Mouse (Mus musculus): ENCODE measurements around the gene Cacna1d. TPM values are rescaled to one million over a fixed set of nuclear protein-coding genes. Genes with fewer than 3 reads are reported as not detected.

Cacna1d gene
- total RNA-seq, 2 experiments from 2014 or later: 2.1 TPM; not detected in 1

DNA sequence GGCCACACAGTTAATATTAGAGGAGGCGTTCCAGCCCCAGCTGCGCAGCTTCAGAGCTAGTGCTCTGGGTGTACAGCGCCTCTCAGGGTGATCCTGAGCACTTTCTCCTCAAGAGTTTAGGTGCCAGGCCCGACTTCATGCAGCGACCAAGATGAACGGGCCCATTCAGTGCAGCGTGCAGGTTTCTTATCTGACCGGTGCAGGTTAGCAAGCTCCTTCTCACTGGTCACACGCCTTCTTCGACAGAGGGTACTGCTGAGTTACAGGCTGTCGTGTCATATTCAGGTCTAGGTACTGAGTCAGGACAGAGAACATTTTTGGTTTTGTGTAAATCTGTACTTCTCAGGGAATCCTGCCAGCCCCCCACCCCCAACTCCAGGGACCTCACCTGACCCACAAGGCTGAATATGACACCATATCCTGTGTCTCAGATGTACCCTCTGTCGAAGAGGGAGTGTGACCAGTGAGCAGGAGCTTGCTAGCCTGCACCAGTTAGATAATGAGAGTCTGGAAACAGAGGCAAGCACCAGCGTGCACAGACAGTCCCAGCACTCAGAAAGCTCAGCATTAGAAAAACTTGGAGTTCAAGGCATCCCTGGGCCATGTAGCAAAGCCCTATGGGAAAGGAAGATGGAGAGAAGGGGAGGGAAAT, 249.0 kb downstream of the Cacna1d start:
- ATAC-seq (replicated peaks; ENCODE audit: low FRiP score, poor library complexity, severe bottlenecking): peak; percentile 91

DNA sequence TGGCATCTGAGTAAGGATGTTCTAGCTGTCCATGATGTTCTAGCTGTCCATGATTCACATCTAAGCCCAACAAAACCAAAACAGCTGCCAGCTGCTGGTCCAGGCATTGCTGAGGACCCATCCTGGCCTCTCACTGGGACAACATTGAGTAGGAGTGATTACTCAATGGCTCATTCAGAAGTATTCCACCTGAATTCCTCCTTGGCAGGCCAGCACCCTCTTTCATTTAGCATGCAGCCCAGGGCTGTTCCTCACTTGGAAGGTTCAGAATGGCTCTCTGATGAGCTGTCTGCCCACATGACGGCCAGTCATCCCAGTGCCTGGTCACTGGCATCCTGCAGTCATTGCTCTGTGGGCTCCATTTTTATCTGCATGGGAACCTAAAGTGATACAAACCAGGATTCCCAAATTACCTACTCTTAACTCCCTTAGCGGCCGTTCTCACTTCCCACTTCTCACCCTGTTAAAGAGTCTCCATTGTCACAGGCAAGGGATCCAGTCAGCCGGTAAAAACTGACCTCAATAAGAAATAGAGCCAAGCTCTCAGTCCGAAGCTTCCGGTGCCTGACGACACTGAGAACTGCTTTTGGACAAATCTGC, 250.2 kb downstream of the Cacna1d start:
- ATAC-seq (replicated peaks; ENCODE audit: low FRiP score, poor library complexity, severe bottlenecking): no peak

DNA sequence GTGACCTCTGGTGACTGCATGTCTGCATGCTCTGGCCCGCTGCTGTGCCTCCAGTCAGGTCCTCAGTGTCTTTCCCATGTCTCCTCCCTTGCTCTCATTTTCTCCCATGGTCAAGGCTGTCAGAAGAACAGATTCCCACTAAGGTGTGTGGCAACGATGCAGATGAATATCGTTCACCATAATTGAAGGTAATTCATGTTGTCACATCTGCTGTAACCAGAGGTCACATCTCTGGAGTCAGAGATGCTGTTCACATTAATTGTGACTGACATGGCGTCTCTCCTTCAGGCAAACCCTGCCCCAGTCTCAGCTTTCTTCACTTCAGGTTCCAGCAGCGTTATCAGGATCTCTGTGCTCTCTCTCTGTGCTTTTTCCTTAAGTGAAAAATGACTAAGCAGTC, 252.4 kb downstream of the Cacna1d start:
- ATAC-seq (replicated peaks; ENCODE audit: low FRiP score, poor library complexity, severe bottlenecking): no peak

DNA sequence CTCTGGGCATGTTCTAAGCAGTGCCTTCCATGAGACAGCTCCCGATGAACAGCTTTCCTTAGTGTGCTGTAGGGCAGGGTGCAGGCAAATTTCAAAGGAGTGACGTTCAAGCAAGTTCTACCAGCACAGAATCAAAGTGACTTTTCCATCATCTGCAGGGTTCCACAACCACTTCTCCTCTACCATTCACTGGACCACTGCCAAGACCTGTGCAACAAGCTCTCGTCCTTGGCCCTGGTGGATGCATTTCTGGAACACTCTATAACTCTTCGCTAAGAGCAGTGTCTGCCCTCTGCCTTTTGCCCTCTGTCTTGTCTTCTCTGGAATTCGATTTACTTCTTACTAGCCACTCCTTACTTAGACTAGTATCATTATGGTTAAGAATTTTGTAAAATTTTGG, 266.1 kb downstream of the Cacna1d start:
- ATAC-seq (replicated peaks; ENCODE audit: low FRiP score, poor library complexity, severe bottlenecking): no peak

DNA sequence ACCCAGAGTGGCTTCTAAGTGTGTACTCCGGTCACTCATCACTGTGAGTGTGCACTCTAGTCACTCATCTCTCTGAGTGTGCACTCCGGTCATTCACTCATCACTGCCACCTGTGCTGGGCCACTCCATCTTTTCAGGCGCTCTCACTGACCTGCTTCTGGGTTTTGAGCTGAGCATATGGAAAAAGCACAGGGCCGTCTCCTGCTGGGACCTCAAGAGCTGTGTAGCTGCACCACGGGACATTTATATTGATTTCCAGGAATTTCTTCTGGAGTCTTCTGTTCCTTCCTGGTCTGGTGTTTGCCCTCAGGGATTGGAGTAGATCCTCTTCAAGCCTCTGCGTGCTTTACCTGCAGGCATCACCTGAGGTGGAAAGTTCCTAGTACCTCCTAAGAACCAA, 269.2 kb downstream of the Cacna1d start:
- no peak for ATAC-seq (replicated peaks; ENCODE audit: low FRiP score, poor library complexity, severe bottlenecking)

DNA sequence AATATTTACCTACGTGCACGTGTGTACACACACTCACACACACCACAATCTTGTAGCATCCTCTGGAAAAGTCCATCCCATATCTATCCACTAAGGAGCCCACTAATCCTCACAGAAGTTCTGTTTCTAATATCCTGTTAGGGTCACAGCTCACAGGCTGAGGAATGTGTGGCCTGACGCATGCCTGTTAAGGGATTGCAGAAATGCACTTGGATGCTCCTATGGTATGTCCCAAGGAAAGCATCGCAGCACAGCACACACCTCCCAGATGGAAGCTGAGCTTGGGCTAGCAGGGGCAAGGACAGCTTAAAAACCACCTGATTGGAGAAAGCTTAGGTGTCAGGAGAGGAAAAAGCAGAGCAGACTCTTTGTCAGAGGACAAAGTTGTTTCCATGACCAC, 271.4 kb downstream of the Cacna1d start:
- ATAC-seq (replicated peaks; ENCODE audit: low FRiP score, poor library complexity, severe bottlenecking): no peak

DNA sequence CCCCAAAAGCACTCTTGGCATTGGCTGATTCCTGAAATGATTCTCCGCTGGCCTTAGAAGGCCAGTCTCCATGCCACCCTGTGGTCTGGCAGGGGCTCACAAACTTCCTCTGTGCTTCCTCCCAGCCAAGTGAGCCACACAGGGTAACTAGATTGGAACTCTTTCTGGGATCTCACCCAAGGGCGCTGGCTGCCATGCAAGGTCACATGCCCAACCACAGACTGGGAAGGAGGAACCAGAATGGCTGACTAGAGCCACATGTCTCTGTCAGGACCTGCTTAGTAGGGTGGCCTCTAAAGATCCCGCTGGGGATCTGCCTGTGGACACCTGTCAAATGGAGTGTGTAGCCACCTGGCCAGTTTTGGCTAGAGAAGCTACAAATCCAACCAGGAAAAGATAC, 273.1 kb downstream of the Cacna1d start:
- ATAC-seq (replicated peaks; ENCODE audit: low FRiP score, poor library complexity, severe bottlenecking): no peak

DNA sequence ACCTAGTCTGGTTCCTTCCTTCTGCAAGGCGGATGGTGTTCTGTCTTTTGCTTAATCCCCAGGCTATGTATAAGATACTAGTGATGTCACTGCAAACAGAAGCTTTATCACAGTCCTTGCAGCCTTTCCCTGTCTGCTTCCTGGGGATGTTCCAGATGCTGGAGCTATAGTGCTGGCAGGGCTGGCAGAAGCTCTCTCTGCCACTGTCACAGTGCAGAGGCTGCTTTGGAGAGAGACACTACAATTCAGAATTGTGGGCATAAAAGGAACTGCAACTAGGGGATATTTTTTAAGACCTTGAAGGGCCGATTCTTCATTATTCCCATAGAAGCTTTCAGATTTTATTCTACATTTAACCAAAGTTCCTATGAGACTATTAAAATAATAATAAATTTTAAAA, 274.1 kb downstream of the Cacna1d start:
- no peak for ATAC-seq (replicated peaks; ENCODE audit: low FRiP score, poor library complexity, severe bottlenecking)

DNA sequence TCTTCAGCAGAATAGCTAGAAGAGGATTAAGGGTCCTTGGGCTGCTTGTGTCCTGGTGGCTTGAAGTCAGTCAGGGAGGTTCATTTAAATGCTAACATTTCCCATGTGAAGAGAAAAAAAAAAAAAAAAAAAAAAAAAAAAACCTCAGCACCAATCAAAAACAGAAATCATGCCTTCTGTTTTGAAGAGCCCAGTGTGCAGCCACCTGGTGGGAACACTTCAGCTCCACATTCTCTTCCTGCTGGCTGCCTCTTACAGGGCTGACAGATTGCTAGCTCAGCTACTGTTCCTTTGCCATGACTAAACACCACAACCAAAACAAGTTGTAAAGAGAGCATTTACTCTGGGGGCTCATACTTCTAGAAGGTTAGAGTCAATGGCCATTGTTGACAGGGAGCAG, 283.1 kb downstream of the Cacna1d start:
- no peak for ATAC-seq (replicated peaks; ENCODE audit: low FRiP score, poor library complexity, severe bottlenecking)

DNA sequence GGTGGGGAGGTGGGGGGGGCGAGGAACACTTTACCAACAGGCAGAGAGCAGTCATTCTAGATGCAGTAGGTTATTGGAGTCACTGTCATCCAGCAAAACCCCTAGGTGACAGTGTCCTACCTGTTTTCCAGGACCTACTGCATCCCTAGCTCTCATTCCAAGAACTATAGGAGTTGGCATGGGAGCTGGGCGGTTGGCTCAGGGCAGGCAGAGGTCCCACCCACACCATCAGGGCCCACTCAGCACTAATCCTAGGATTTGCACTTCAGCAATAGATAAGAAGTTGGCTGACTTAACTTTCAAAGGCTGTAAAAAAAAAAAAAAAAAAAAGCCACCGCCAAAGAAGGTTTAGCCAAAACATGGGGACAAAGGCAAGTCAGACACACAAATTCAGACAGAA, 285.4 kb downstream of the Cacna1d start:
- no peak for ATAC-seq (replicated peaks; ENCODE audit: low FRiP score, poor library complexity, severe bottlenecking)

DNA sequence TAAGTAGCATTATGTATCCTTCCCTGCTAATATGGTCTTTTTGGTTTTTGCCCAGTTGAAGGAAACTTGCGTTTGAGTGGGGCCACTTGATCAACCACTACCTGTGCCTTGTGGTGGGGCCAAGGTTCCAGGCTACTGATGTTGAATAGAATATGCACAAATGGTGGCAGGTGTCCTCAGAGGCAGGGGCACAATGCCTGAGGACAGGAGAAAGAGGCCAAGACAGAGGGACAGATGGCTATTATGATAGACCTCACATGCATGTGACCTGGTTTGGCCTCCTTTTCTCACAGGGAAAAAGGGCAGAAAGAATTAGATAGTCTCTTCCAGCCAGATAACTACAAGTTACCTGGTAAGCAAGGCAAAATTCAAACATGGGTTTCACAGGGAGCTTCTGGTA, 286.7 kb downstream of the Cacna1d start:
- no peak for ATAC-seq (replicated peaks; ENCODE audit: low FRiP score, poor library complexity, severe bottlenecking)

DNA sequence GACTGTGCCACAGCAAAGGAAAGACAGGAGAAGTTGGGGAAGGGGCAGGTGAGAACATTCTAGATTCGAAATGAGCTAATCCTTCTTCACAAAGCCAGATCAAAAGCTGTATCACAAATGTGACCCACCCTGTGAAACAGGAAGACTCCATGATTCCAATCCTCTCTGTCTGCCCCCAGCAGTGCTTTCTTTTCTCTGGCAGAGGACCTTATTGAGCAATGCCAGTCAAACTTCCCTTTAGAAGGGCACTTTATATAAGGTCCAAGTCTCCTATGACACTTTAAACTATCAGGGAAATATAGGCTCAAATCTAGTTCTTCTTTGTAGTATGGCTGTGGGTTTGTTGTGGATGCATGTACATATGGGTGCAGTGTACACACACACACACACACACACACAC, 290.9 kb downstream of the Cacna1d start:
- ATAC-seq (replicated peaks; ENCODE audit: low FRiP score, poor library complexity, severe bottlenecking): no peak

DNA sequence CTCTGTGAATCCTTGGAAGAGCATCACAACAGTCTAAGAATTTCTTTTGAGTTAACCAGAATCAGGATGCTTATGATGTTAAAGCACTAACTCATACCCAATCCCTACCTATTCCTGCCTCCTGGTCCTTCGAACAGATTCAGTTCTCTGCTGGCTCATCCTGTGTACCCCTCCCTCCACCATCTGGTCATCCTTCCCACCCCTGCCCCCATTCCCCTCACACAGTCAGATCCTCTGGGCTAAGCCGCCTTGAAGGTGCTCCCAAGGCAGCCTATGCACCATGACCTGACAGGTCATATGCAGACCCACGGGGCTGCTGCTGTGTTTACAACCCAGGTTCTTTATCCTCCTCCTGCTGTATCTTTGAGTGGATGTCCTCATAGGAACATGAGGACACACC, 292.4 kb downstream of the Cacna1d start:
- no peak for ATAC-seq (replicated peaks; ENCODE audit: low FRiP score, poor library complexity, severe bottlenecking)

DNA sequence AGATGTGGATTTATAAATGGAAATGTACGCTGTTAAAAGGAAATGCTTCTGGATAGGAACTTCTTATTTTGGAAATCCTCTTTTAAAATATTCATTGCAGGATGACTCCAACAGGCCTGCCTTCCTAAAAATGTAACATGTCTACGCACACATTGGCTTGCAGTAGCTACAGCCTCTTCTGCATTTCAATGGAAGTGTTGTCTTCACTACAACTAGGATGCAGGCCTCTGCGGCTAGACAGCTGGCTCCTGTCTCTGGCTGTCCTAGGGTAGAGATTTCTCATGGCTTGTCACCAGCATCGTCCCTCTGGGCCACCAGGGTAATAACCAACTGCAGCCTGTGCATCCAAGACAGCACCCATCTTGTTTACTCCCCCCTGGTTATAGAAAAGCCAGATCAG, 293.1 kb downstream of the Cacna1d start:
- ATAC-seq (replicated peaks; ENCODE audit: low FRiP score, poor library complexity, severe bottlenecking): no peak

DNA sequence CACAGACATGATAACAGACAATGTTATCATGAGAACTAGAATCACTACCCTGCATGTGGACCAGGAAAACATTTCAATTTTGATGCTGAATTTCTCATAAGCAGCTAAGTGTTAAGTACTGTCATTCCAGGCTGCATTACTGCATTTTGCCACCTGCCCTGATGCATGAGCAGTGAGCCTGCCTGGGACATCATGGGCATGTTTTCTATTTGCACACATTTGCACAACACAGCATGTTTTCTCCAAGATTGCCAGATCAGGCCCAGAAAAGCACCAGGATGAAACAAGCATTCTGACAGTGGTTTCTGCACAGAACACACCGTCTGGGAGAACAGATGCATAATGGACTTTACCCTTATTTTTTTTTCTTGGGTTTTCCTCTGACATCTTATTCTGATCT, 294.3 kb downstream of the Cacna1d start:
- no peak for ATAC-seq (replicated peaks; ENCODE audit: low FRiP score, poor library complexity, severe bottlenecking)

DNA sequence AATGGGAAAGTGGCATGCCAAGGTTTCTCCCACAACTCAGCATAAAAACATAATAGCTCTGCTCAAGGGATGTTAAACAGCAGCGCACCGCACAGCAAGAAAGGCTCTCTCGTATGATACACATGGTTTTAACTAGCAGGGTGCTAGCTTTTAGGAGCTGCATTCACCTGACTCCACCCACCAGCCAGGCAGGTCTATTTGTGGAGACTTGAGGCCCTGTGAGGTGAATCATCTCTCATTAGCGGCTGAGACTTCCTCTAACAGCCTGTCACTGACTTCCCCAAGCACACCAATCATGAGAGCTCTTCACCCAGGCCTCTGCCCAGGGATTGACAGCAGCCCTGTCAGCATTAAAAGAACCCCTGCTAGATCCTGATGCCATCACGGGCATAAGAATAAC, 295.0 kb downstream of the Cacna1d start:
- no peak for ATAC-seq (replicated peaks; ENCODE audit: low FRiP score, poor library complexity, severe bottlenecking)

DNA sequence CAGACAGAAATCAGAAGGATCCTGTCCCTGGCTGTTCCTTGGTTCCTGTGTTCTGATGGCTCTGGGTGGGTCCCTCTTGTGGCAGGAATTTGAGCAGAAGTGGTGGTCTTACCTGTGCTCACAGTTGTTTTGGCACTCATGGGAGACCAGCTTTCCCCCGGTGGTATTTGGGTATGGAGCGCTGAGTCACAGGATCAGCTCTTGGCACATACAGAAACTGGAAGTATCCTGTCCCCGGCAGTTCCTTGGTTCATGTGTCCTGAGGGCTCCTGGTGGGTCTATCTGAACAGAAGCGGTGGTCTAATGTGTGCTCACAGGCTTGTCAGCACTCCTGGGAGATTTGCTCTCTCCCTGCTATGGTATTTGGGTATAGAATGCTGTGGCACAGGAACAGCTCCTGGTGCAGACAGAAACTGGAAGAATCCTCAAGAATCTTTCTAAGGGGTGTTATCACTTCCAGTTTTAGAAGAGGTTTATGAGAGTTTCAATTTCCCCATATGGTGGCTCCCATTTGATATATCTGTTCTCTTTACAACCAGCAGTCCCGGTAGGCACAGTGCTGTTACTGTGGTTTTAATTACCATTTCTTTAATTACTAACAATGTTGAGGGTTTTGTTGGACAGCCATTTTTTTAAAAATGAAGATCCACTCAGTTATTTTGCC, 300.8 kb downstream of the Cacna1d start:
- no peak for ATAC-seq (replicated peaks; ENCODE audit: low FRiP score, poor library complexity, severe bottlenecking)

DNA sequence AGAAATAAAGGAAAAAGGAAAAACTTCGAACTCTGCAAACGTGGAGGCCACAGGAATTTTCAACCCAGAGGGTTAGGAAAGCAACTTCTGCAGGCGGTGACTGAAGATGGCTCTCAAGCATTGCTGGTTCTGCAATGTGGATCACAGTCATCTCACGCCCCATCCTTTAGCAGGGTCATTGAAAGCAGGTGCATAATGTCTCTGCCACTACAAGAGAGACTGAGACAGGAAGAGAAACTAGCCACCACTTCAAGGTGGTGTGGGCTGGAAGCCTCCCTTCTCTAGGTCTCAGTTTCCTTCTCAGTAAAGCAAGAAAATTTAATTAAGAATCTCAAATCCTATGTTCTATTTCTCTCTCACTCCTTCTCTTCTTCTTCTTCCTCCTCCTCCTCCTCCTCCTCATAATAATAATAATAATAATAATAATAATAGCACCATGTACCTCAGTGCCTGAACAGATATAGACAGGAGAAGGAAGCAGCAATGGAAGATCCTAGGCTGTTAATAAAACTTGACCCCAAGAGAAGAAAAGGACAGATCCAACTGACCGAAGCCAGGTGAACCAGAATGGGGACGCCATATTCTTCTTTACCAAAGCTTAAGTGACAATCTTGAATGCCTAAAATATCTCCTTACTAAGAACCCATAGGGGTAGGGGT, 305.5 kb downstream of the Cacna1d start:
- no peak for ATAC-seq (replicated peaks; ENCODE audit: low FRiP score, poor library complexity, severe bottlenecking)

DNA sequence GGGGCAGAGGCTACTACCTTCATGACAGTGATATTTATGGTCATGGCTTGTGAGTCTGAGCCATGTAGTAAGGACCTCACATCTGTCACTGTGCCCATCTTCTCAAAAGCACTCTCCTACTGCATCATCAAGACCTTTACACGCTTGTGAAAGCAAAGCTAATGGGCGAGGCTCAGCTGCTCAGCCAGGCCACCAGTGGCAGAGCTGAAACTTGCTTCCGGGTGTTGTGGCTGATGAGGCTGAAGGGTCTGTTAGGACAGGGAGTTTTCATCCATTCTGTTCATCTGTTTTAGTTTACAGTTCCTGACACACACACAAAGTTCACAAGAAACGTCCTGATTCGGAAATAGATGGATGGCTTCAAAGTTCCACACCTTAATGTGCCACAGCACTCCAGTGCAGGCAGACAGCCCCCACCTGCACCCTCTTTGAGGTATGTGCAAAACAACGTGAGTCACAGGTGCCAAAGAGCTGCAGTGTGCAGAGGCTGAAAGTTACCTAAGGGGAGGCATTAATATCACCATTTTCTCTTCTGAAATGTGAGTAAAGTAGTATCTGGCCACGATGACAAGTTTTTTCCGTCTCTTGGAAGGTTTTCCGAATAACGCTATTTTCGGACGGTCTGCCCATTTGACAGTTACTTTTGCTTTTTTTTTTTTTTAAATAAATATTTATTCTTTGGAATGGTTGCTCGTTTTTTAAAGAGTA, 306.7 kb downstream of the Cacna1d start:
- no peak for ATAC-seq (replicated peaks; ENCODE audit: low FRiP score, poor library complexity, severe bottlenecking)

DNA sequence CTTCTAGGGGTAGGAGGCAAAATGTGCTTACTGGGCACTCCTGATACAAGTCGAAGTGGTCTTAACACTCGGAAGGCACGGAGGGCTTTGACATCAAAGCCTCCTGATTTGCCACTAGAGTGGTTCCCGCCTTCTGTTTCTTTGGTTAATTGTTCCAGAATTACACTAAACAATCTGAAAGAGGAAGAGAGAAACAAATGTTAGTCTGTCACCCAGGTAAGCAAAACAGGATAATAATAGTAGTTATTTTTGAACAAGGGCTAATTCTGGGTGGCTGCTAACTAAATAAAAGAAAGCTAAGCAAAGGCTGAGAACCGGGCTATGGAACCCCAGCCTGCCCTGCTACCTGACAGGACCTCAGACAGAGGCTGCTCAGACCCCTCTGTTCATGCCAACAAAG, 307.2 kb downstream of the Cacna1d start:
- no peak for ATAC-seq (replicated peaks; ENCODE audit: low FRiP score, poor library complexity, severe bottlenecking)
